In the genomic region with DNA sequence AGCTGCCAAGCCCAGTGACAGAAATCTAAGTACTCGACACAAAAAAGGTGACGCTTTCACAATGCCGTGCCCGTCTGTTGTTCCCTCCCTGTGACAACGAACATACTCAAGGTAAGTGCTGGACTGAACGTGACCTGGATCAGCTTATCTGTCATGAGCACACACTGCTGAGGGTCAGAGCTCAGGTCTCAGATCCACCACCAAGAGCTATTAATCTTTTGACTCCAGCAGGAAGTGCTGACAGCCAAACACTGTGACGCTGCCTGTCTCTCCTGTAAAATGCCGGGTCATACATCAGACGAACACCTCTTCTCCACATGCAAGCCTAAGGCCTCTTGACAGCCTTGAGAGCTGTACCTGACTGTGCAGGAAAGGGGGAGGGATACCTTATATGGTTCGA, we compare ENCODE assay signal across 11 mouse cellular contexts.
DNase-seq lines count a peak whose midpoint lies in the region; ATAC-seq and TF ChIP-seq lines count a peak whose summit lies in the region.
"Had no signal": no experiment of that assay in that cellular context is flagged by ENCODE, and none has a peak within 500 bp of the region (broad histone marks: within the 10 kb centered on the region; RNA-seq: fewer than 3 reads in every experiment).

No protein-coding gene starts in this region.

- H3K9ac ChIP-seq in forebrain, embryonic 12.5 days, result no peak overlapping the region
- H3K9ac ChIP-seq in lung, embryonic 16.5 days (ENCODE audit: low read length), result no peak overlapping the region
- H3K9ac ChIP-seq in intestine, postnatal 0 days (ENCODE audit: low read depth, low read length), result no peak overlapping the region

- peak overlapping the region; percentile 50; the same call in 1 of the 2 replicates for H3K27ac ChIP-seq in forebrain, embryonic 12.5 days
- no peak overlapping the region for H3K27ac ChIP-seq in forebrain, embryonic 10.5 days
- no peak overlapping the region for H3K27ac ChIP-seq in lung, embryonic 16.5 days (ENCODE audit: low read length)
- no peak overlapping the region for H3K27ac ChIP-seq in intestine, postnatal 0 days (ENCODE audit: low read depth, low read length)

- H3K4me2 ChIP-seq in forebrain, embryonic 12.5 days, result no peak overlapping the region
- H3K4me2 ChIP-seq in lung, embryonic 16.5 days (ENCODE audit: low read depth, low read length), result 0 out of 2 replicates have a peak overlapping the region, but pooled peaks have one; percentile 20
- H3K4me2 ChIP-seq in intestine, postnatal 0 days (replicated peaks; ENCODE audit: low read depth), result peak overlapping the region; percentile 32

- no peaks in the 10 kb centered on the region for H3K36me3 ChIP-seq in forebrain, embryonic 12.5 days (replicated peaks)
- no peaks in the 10 kb centered on the region for H3K36me3 ChIP-seq in forebrain, embryonic 10.5 days (replicated peaks)
- H3K36me3 ChIP-seq in lung, embryonic 16.5 days (ENCODE audit: control insufficient read depth, insufficient read depth, low read length), result no peaks in the 10 kb centered on the region
- H3K36me3 ChIP-seq in intestine, postnatal 0 days (ENCODE audit: control insufficient read depth, insufficient read depth), result no peaks in the 10 kb centered on the region

- H3K4me3 ChIP-seq in forebrain, embryonic 12.5 days (replicated peaks), result no peak overlapping the region
- H3K4me3 ChIP-seq in forebrain, embryonic 10.5 days, result no peak overlapping the region
- H3K4me3 ChIP-seq in lung, embryonic 16.5 days (ENCODE audit: low read length), result no peak overlapping the region
- H3K4me3 ChIP-seq in intestine, postnatal 0 days (ENCODE audit: low read depth, low read length), result no peak overlapping the region

- H3K9me3 ChIP-seq in forebrain, embryonic 12.5 days, result no peaks in the 10 kb centered on the region
- H3K9me3 ChIP-seq in forebrain, embryonic 10.5 days, result no peaks in the 10 kb centered on the region
- no peaks in the 10 kb centered on the region for H3K9me3 ChIP-seq in lung, embryonic 16.5 days (ENCODE audit: control insufficient read depth, low read length)
- no peaks in the 10 kb centered on the region for H3K9me3 ChIP-seq in intestine, postnatal 0 days (ENCODE audit: control insufficient read depth)

- no peak for DNase-seq in forebrain, embryonic 10.5 days (ENCODE audit: extremely low spot score, low spot score)
- no peak for DNase-seq in lung, postnatal 25 days (ENCODE audit: low spot score)
- peak; percentile 48 for DNase-seq in mesoderm, embryonic 11.5 days (ENCODE audit: low read depth, low spot score)
- DNase-seq in left cerebral cortex, adult 11 months (ENCODE audit: low spot score), result no peak
- DNase-seq: B cell, adult 2 months; cerebellum, adult 18-20 months had no signal

- no peak; the same call in 1 of the 2 replicates for ATAC-seq in forebrain, embryonic 12.5 days (ENCODE audit: low FRiP score)
- ATAC-seq in lung, embryonic 16.5 days (ENCODE audit: low read depth), result peak; percentile 43
- ATAC-seq in intestine, postnatal 0 days, result peak; percentile 94
- no peak for ATAC-seq in monocyte, adult 5-6 weeks (replicated peaks; ENCODE audit: insufficient number of reproducible peaks, low FRiP score, low TSS enrichment, poor library complexity, severe bottlenecking)
- ATAC-seq: midbrain, embryonic 16.5 days had no signal

- no peak for TF ChIP-seq CTCF in intestine, postnatal 0 days (IDR thresholded peaks at IDR 0.05; ENCODE audit: low read depth)

- WGBS in forebrain, embryonic 12.5 days, result 74% methylated on average over 10 of the region's 10 CpGs
- 83% methylated on average over 10 of the region's 10 CpGs for WGBS in forebrain, embryonic 10.5 days
- WGBS in lung, embryonic 16.5 days, result 9% methylated on average over 10 of the region's 10 CpGs
- 18% methylated on average over 10 of the region's 10 CpGs for WGBS in intestine, postnatal 0 days

- peaks cover 10% of the 10 kb centered on the region for H3K4me1 ChIP-seq in forebrain, embryonic 12.5 days
- H3K4me1 ChIP-seq in forebrain, embryonic 10.5 days, result peaks cover 11% of the 10 kb centered on the region
- peaks cover 6% of the 10 kb centered on the region; the same call in 1 of the 2 replicates for H3K4me1 ChIP-seq in lung, embryonic 16.5 days (replicated peaks; ENCODE audit: control insufficient read depth, insufficient read depth, low read length)
- no peaks in the 10 kb centered on the region for H3K4me1 ChIP-seq in intestine, postnatal 0 days (replicated peaks; ENCODE audit: control insufficient read depth, insufficient read depth, low read length)

- no peaks in the 10 kb centered on the region for H3K27me3 ChIP-seq in forebrain, embryonic 12.5 days
- no peaks in the 10 kb centered on the region for H3K27me3 ChIP-seq in forebrain, embryonic 10.5 days (ENCODE audit: poor library complexity, severe bottlenecking)
- H3K27me3 ChIP-seq in lung, embryonic 16.5 days (ENCODE audit: control insufficient read depth, insufficient read depth, low read depth, low read length), result no peaks in the 10 kb centered on the region
- no peaks in the 10 kb centered on the region for H3K27me3 ChIP-seq in intestine, postnatal 0 days (replicated peaks; ENCODE audit: control insufficient read depth, insufficient read depth, low read length)

Comparison
In these comparisons a context has a peak if more than half of its experiments do, and no peak if none do; other contexts are left out.
1. ATAC-seq: peak in lung, embryonic 16.5 days (single experiment) and intestine, postnatal 0 days (single experiment); none in forebrain, embryonic 12.5 days (single experiment) and monocyte, adult 5-6 weeks (single experiment).